Mouse (Mus musculus) brain, embryonic 14.5 days (tissue): ENCODE measurements around the gene Pde4dip.

ENCODE experiments used
- CTCF ChIP-seq: fragments of 200-500 bp; IDR thresholded peaks from 2 replicates; pipeline ENCODE4 v1.5.1; 2012; ENCODE audit warnings: inconsistent platforms, mild to moderate bottlenecking, moderate library complexity, borderline replicate concordance; ENCODE audit not compliant: insufficient read depth, insufficient read length; ENCODE audit errors: extremely low read depth
- POLR2A ChIP-seq: fragments of 200-500 bp; IDR thresholded peaks from 2 replicates; pipeline ENCODE4 v1.6.1; 2012; ENCODE audit warnings: mild to moderate bottlenecking, inconsistent platforms, borderline replicate concordance; ENCODE audit not compliant: poor library complexity, insufficient read depth, insufficient read length, severe bottlenecking; ENCODE audit errors: extremely low read depth

DNA sequence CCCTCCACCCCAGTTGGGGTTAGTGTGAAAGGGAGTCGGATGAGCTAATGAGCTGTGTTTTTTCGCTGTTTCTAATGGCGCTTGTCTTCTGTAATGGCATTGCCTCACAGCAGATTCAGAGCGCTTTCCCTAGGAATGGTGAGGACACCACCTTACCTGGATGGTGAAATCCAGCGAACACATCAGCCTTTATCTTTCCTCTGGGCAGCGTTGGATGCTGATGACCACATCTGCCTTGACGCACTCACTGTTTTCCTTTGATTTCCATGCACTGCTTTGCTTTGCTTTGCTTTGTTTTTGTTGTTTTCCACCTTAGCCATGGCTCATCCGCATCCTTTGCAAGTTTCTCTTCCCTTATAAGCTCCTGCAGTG lies 42.3 kb upstream of the Pde4dip start:
- no peak for TF ChIP-seq POLR2A
- no peak for TF ChIP-seq CTCF
